Mouse (Mus musculus) limb, embryonic 11.5 days (tissue): ENCODE measurements at regions not wholly inside any gene's neighbourhood (a gene's known extent, or its start where the extent isn't known, plus 50 kb on each side); places are given as distances from the start of the nearest gene placed in this dataset.
A peak's percentile ranks its signal among the peaks of the same experiment; 100 is the strongest.

Source experiments
- ATAC-seq: fragments of 200-750 bp; cut with Nextera tagmentation; 2 replicates; pipeline ENCODE4 v1.8.0; 2017; ENCODE audit warnings: low read depth; ENCODE audit not compliant: insufficient number of reproducible peaks, low FRiP score, low TSS enrichment
- DNase-seq: peaks from one replicate; pipeline ENCODE4 v3.0.0-alpha.2; 2015; ENCODE audit warnings: low spot score
- H3K27ac ChIP-seq: fragments of 300-500 bp; sonication (generic); replicated peaks from 2 replicates; pipeline ENCODE4 v1.5.1; 2014; ENCODE audit warnings: low read depth, mild to moderate bottlenecking, low read length
- H3K27me3 ChIP-seq: fragments of 300-500 bp; sonication (generic); 2 replicates; pipeline ENCODE4 v1.6.1; 2014; ENCODE audit warnings: mild to moderate bottlenecking, low read length, mixed read lengths; ENCODE audit not compliant: control insufficient read depth, insufficient read depth
- H3K36me3 ChIP-seq: fragments of 300-500 bp; sonication (generic); 2 replicates; pipeline ENCODE4 v1.6.1; 2014; ENCODE audit warnings: mild to moderate bottlenecking, low read length, moderate library complexity, mixed read lengths; ENCODE audit not compliant: control insufficient read depth, insufficient read depth
- H3K4me1 ChIP-seq: fragments of 300-500 bp; sonication (generic); 2 replicates; pipeline ENCODE4 v1.6.1; 2014; ENCODE audit warnings: low read length, mixed read lengths; ENCODE audit not compliant: control insufficient read depth, insufficient read depth
- H3K4me2 ChIP-seq: fragments of 300-500 bp; sonication (generic); 2 replicates; pipeline ENCODE4 v1.6.1; 2014; ENCODE audit warnings: low read depth, mild to moderate bottlenecking, moderate library complexity; ENCODE audit not compliant: severe bottlenecking
- H3K4me3 ChIP-seq: fragments of 300-500 bp; sonication (generic); 2 replicates; pipeline ENCODE4 v1.5.1; 2014; ENCODE audit warnings: low read depth, low read length
- H3K9ac ChIP-seq: fragments of 300-500 bp; sonication (generic); 2 replicates; pipeline ENCODE4 v1.6.1; 2014; ENCODE audit warnings: mild to moderate bottlenecking, low read length
- H3K9me3 ChIP-seq: fragments of 300-500 bp; sonication (generic); 2 replicates; pipeline ENCODE4 v1.6.1; 2016; ENCODE audit warnings: low read length; ENCODE audit not compliant: control insufficient read depth
- WGBS: fragments of 180-500 bp; shearing (Covaris S2); extraction: QIAGEN DNeasy Blood & Tissue Kit; methylation state at CpG from one replicate; pipeline ENCODE4 v1.1.7; 2014; 5-methylcytosine and 5-hydroxymethylcytosine counted together

DNA sequence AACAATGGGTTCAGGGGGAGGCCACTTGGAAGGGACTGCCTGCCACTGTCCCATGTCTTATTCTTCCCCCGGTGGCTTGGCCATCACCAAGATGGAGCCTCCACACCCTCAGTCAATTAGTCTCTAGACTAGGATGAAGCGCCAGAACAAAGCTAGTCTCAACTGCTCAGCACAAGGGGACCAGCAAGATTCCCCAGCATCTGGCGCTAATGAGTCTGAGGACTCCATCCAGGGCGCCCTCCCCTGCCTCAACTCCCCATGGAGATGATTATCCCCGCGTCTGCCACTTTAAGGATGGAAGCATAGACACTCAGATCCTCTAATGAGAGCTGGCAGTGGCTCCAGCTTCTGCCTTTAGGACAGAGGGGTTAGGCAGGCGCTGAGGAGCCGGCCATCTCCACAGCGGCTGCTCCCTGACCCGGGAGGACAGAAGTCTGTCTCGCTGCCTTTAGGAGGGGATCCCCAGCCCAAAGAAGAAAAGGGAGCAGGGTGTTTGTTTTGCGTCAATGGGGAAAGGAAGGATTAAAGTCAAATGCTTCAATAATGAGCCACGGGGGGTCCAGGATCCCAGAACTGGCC is 81.7 kb upstream of the Rbm19 start:
- 18% methylated on average over 13 of the region's 13 CpGs for WGBS
- Histone ChIP-seq H3K4me3 (no peak overlapping the region), H3K4me2 (no peak overlapping the region), H3K9me3 (no peaks in the 10 kb centered on the region), H3K4me1 (no peaks in the 10 kb centered on the region), H3K36me3 (no peaks in the 10 kb centered on the region), H3K9ac (no peak overlapping the region), H3K27me3 (0 out of 2 replicates have a peak, but pooled peaks cover 3% of the 10 kb centered on the region), H3K27ac (no peak overlapping the region)
- DNase-seq, result peak; percentile 19
- ATAC-seq, result no peak

DNA sequence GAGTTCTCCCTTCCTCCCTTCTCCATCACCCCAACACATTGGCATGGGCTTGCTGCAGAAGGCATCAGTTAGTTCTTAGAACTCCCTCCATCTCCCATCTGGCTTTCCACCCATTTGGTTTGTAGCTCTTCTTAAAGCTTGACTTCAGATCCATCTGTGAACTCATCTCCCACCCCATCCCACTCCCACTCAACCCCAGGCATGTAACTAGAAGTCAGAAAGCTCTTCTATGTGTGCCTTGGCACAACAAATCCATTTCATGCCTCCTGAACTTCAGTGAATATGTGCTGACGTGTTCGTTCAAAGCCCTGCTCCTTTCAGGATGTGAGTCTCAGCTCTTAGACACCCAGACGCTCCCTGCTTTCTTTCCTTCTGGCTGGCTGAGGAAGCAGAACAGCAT is 81.0 kb upstream of the Rbm19 start:
- H3K4me2 ChIP-seq, result no peak overlapping the region
- H3K36me3 ChIP-seq, result no peaks in the 10 kb centered on the region
- 87% methylated on average over 3 of the region's 3 CpGs for WGBS

DNA sequence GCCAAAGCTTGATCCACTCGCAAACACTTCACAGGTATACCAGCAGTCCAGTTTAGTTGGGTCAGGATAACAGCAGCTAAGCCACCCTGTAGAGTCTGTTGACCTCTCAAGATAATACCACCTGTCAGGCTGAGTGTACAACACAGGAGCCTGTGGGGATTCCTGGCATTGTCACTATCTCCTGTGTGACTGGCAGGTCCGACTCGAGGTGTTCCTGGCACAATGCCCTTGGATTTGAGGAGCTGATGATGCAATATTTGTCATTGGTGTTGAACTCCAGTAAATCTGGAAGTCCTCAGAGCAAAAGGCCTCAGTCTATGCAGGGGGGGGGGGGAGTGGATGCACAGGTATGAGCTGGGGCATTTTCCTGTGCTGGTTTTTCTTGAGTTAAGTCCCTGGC is 78.5 kb upstream of the Rbm19 start:
- no peaks in the 10 kb centered on the region for H3K9me3 ChIP-seq
- 92% methylated on average over 3 of the region's 3 CpGs for WGBS
- ATAC-seq (no peak), DNase-seq (no peak)
- H3K36me3 ChIP-seq, result no peaks in the 10 kb centered on the region
- no peak overlapping the region for H3K27ac ChIP-seq
- H3K4me1 ChIP-seq, result no peaks in the 10 kb centered on the region
- no peak overlapping the region for H3K9ac ChIP-seq
- 0 out of 2 replicates have a peak, but pooled peaks cover 3% of the 10 kb centered on the region for H3K27me3 ChIP-seq
- H3K4me3 ChIP-seq, result no peak overlapping the region
- H3K4me2 ChIP-seq, result no peak overlapping the region

More for the DNA sequence above, 81.0 kb upstream of the Rbm19 start:
- 0 out of 2 replicates have a peak, but pooled peaks cover 3% of the 10 kb centered on the region for H3K27me3 ChIP-seq
- no peaks in the 10 kb centered on the region for H3K9me3 ChIP-seq
- no peak overlapping the region for H3K4me3 ChIP-seq
- DNase-seq (no peak), ATAC-seq (no peak)
- H3K4me1 ChIP-seq, result no peaks in the 10 kb centered on the region
- no peak overlapping the region for H3K27ac ChIP-seq
- H3K9ac ChIP-seq, result no peak overlapping the region

DNA sequence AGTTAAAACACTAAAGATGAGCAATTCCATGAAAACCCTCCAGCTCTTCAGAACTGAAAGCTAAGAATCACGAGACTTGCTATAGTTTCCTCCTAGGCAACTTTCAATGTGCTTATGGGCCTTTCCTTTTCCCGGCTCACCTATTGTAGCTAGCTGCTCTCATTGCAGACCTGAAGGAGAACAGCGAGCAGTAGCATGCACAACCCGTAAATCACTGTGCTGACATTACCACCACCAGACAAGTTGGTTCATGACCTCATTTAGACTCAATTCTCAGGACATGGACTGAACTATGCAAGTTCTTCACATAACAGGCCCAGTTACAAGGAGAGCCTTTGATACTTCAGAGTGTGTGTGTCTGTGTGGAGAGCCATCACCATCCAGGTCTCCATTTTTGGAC is 72.5 kb upstream of the Rbm19 start:
- Histone ChIP-seq H3K4me1 (no peaks in the 10 kb centered on the region), H3K27me3 (no peaks in the 10 kb centered on the region), H3K9me3 (no peaks in the 10 kb centered on the region), H3K36me3 (no peaks in the 10 kb centered on the region), H3K4me2 (no peak overlapping the region), H3K27ac (no peak overlapping the region), H3K9ac (no peak overlapping the region), H3K4me3 (no peak overlapping the region)
- 75% methylated on average over 4 of the region's 4 CpGs for WGBS
- ATAC-seq (no peak), DNase-seq (no peak)

DNA sequence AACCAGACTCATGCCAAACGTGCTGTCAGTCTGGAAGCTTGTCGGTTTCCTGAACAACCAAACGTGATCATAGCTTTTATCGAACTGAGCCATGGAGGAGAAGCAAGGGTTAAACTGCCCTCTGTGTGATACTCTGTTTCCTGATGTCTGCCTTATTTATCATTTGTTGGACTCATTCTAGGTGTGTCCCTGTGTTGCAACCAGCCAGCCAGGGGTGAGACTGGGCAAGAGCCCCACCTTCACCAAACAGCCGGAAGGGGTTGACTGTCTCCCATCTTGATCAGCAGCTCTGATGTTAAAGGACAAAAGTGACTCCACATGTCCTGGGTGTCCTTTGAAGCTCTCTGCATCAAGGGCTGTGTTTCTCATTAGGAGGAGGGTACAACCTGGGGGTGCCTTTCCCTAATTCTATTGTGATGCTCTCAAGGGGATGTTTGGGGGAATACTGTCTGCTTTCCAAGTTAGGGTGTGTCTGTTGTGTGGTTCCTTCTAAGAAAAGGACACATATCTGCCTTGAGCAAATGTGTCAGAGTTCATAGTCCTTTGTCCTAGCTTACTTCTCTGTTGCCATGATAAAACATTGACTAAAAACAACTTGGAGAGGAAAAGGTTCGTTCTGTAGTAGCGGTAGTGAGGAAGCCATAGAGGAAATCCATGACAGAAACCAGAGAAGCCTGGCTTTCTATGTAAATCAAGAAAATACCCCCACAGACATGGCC is 67.0 kb upstream of the Rbm19 start:
- no peak for ATAC-seq
- H3K9ac ChIP-seq, result no peak overlapping the region
- no peaks in the 10 kb centered on the region for H3K4me1 ChIP-seq
- no peak overlapping the region for H3K4me3 ChIP-seq
- H3K27ac ChIP-seq, result no peak overlapping the region
- 86% methylated on average over 7 of the region's 7 CpGs for WGBS
- DNase-seq, result no peak
- H3K27me3 ChIP-seq, result no peaks in the 10 kb centered on the region
- no peaks in the 10 kb centered on the region for H3K36me3 ChIP-seq
- H3K9me3 ChIP-seq, result no peaks in the 10 kb centered on the region
- no peak overlapping the region for H3K4me2 ChIP-seq

DNA sequence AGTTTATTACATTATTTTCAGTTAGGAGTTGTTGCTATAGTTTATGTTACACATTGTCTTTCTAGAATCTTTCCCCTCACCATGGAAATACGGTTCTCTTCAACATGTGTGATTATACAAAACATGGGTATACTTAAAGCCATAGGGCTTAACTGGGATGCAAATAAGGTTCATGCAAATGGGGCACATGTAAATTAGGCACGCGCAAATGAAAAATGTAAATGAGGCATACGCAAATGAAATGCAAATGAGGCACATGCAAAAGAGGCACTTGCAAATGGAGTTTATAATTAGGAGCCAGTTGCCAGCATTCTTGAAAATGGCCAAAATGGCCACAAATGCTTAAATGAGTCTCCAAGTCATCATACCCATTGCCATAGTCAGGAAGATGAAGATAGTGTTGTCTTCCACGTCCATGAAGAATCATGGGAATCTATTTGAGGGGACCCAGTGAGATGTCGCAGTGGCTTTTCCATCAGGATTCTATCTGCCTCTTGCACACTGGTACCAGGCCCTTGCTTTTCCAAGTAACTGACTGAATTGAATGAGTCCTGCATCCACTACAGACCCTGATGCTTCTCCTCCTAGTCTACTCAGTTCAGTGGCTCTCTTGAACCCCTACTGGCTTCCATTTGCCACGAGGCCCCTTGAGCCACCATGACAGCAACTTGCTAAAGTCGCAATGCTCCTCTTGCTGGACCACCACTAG is 65.4 kb upstream of the Rbm19 start:
- Histone ChIP-seq H3K4me1 (no peaks in the 10 kb centered on the region), H3K36me3 (no peaks in the 10 kb centered on the region), H3K4me2 (no peak overlapping the region), H3K4me3 (no peak overlapping the region), H3K27ac (no peak overlapping the region), H3K27me3 (no peaks in the 10 kb centered on the region), H3K9me3 (no peaks in the 10 kb centered on the region), H3K9ac (no peak overlapping the region)
- DNase-seq, result no peak
- ATAC-seq, result no peak
- WGBS, result 89% methylated on average over 8 of the region's 8 CpGs

DNA sequence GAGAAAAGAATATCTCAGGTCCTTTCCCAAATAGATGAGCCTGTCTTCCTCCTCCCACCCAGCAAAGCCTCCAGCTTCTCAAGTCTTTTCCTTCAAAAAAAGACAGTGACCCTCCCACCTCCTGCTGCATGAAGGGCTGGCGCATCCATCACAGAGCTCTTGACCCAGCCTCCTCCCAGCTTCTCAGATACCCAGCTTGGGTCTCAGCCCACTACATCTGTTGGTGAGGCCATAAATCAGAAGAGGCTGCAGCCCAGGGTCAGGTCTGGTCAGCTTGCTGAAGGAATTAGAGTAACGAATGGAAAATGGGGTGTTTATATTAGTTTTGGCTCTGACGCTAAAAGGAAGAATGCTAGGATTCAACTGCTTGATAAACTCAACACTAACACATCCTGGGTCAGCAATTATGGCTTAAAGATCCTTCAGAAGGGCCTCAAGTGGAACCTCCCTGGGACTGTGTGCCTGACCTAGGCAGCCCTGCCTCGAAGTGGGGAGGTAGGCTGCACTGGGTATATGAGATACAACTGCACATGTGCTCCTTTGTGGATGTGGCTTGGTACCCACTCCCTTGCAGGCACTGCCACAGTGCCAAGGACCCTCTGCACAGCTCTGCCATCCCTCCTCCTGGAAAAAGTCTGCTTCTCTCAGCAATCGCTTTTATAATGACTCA is 61.6 kb upstream of the Rbm19 start:
- Histone ChIP-seq H3K9me3 (no peaks in the 10 kb centered on the region), H3K4me3 (no peak overlapping the region), H3K27me3 (no peaks in the 10 kb centered on the region), H3K4me2 (no peak overlapping the region), H3K27ac (no peak overlapping the region), H3K36me3 (no peaks in the 10 kb centered on the region), H3K9ac (no peak overlapping the region), H3K4me1 (no peaks in the 10 kb centered on the region)
- WGBS, result 39% methylated on average over 5 of the region's 5 CpGs
- ATAC-seq (no peak), DNase-seq (no peak)
